Mouse (Mus musculus) heart, embryonic 14.5 days (tissue): ENCODE measurements around the gene Txndc16. TPM values are rescaled to one million over a fixed set of nuclear protein-coding genes. Genes with fewer than 3 reads are reported as not detected.

Experiments used
- ATAC-seq: fragments of 200-750 bp; cut with Nextera tagmentation; 2 replicates; pipeline ENCODE4 v1.8.0; 2017; ENCODE audit warnings: low read depth, moderate TSS enrichment; ENCODE audit not compliant: insufficient number of reproducible peaks, insufficient read depth, low FRiP score
- H3K27ac ChIP-seq, 2 experiments: fragments of 200-500 bp in 1 of 2; fragments of 300-500 bp in 1 of 2; sonication (generic) in 1 of 2; replicated peaks in 1 of 2; 2 replicates each; pipeline ENCODE4 v1.5.1; 2012 to 2014; ENCODE audit warnings: low read depth in 2 of 2, low read length in 2 of 2, control low read depth in 1 of 2, mild to moderate bottlenecking in 1 of 2, mixed read lengths in 1 of 2; ENCODE audit not compliant: control insufficient read depth in 1 of 2, insufficient read depth in 1 of 2
- H3K27me3 ChIP-seq: fragments of 300-500 bp; sonication (generic); 2 replicates; pipeline ENCODE4 v1.6.1; 2014; ENCODE audit warnings: mild to moderate bottlenecking, low read length, control low read depth; ENCODE audit not compliant: control insufficient read depth, insufficient read depth
- H3K36me3 ChIP-seq: fragments of 300-500 bp; sonication (generic); 2 replicates; pipeline ENCODE4 v1.6.1; 2014; ENCODE audit warnings: mild to moderate bottlenecking, control low read depth, low read length, mixed read lengths; ENCODE audit not compliant: control insufficient read depth, insufficient read depth
- H3K4me1 ChIP-seq, 2 experiments: fragments of 200-500 bp in 1 of 2; fragments of 300-500 bp in 1 of 2; sonication (generic) in 1 of 2; 2 replicates each; pipeline ENCODE4 v1.6.1; 2012 to 2014; ENCODE audit warnings: low read length in 2 of 2, control low read depth in 1 of 2, mixed read lengths in 1 of 2; ENCODE audit not compliant: control insufficient read depth in 2 of 2, insufficient read depth in 2 of 2
- H3K4me2 ChIP-seq: fragments of 300-500 bp; sonication (generic); 2 replicates; pipeline ENCODE4 v1.6.1; 2014; ENCODE audit warnings: mild to moderate bottlenecking, low read length
- H3K4me3 ChIP-seq, 2 experiments: fragments of 200-500 bp in 1 of 2; fragments of 300-500 bp in 1 of 2; sonication (generic) in 1 of 2; 2 replicates each; pipeline ENCODE4 v1.5.1; 2012 to 2014; ENCODE audit warnings: low read length in 2 of 2, mild to moderate bottlenecking in 2 of 2, control low read depth in 1 of 2, low read depth in 1 of 2, moderate library complexity in 1 of 2; ENCODE audit not compliant: control insufficient read depth in 1 of 2, insufficient read depth in 1 of 2
- H3K9ac ChIP-seq: fragments of 300-500 bp; sonication (generic); 2 replicates; pipeline ENCODE4 v1.6.1; 2014; ENCODE audit warnings: mild to moderate bottlenecking, low read length
- H3K9me3 ChIP-seq: fragments of 300-500 bp; sonication (generic); 2 replicates; pipeline ENCODE4 v1.6.1; 2016; ENCODE audit warnings: low read length, control low read depth; ENCODE audit not compliant: control insufficient read depth
- WGBS: fragments of 180-500 bp; shearing (Covaris S2); extraction: QIAGEN DNeasy Blood & Tissue Kit; methylation state at CpG from one replicate; pipeline ENCODE4 v1.1.7; 2014; 5-methylcytosine and 5-hydroxymethylcytosine counted together
- polyA plus RNA-seq: library from polyadenylated mRNA; unstranded; fragments of >200 nt; fragmentation: Nextera tagmentation; extraction: Ambion mirVana; gene quantifications from 2 replicates; pipeline ENCODE4 v1.2.1, GENCODE M21; 2014

Gene Txndc16
- polyA plus RNA-seq, 1 experiment from 2014 or later = 17.7 TPM

DNA sequence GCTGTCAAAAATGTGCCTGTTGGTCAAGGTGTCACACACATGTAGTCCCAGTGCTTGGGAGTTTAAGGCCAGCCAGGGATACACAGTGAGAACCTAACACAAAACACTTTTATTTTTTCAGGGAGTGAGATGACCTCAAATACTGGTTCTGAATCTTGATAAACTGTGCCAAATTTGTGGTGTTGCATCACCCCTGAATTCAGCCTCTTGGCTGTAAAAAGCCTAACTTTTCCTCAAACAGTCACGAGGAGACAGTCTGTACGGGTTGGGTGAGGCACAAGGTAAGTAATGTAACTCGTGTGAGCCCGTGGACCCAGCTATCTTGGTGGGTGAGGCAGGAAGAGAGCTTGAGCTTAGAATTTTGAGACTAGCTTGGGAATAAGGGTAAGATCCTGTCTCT, 130.1 kb downstream of the Txndc16 start:
- WGBS = 69% methylated on average over 4 of the region's 4 CpGs
- no peak for ATAC-seq
- no peaks in the 10 kb centered on the region for H3K9me3 ChIP-seq
- no peaks in the 10 kb centered on the region for H3K27me3 ChIP-seq
- no peaks in the 10 kb centered on the region for H3K4me1 ChIP-seq
- no peak overlapping the region for H3K9ac ChIP-seq
- no peak overlapping the region for H3K4me2 ChIP-seq
- H3K27ac ChIP-seq = no peak overlapping the region
- H3K4me3 ChIP-seq = no peak overlapping the region
- no peaks in the 10 kb centered on the region for H3K36me3 ChIP-seq

- ATAC-seq = no peak
- Histone ChIP-seq H3K4me3 (no peak overlapping the region), H3K4me2 (no peak overlapping the region), H3K4me1 (no peaks in the 10 kb centered on the region), H3K36me3 (no peaks in the 10 kb centered on the region), H3K27ac (no peak overlapping the region), H3K27me3 (no peaks in the 10 kb centered on the region), H3K9ac (no peak overlapping the region), H3K9me3 (no peaks in the 10 kb centered on the region)
- WGBS = 73% methylated on average over 5 of the region's 5 CpGs
Observed at GRCm38 (mm10) chr14:45085651-45086425, 134.3 kb downstream of the Txndc16 start.

- Histone ChIP-seq H3K9me3 (no peaks in the 10 kb centered on the region), H3K4me3 (no peak overlapping the region), H3K27me3 (no peaks in the 10 kb centered on the region), H3K4me1 (no peaks in the 10 kb centered on the region), H3K27ac (no peak overlapping the region), H3K36me3 (no peaks in the 10 kb centered on the region), H3K4me2 (no peak overlapping the region), H3K9ac (no peak overlapping the region)
- ATAC-seq = no peak
- 85% methylated on average over 5 of the region's 5 CpGs for WGBS
Observed at GRCm38 (mm10) chr14:45084656-45085280, 135.4 kb downstream of the Txndc16 start.

DNA sequence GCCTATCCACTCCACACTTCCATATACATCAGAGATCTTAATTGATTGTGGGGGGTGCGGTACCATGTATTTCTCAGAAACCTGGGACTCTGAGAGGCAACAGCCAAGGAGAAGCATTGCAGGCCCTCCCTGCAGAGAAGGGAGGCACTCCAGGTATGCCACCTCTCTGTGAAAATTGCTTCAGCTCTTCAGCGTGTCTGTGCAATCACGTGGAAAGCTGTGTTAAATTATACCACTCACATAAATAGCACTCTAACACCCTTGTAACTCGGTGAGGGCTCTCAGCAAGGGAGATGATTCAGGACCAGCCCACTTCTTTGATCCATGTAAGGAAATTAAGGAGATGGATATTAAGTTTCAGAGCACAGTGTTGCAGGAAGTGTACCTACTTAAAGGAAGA, 136.6 kb downstream of the Txndc16 start:
- ATAC-seq = no peak
- Histone ChIP-seq H3K9ac (no peak overlapping the region), H3K36me3 (no peaks in the 10 kb centered on the region), H3K27me3 (0 out of 2 replicates have a peak, but pooled peaks cover 5% of the 10 kb centered on the region), H3K4me3 (no peak overlapping the region), H3K9me3 (no peaks in the 10 kb centered on the region), H3K27ac (no peak overlapping the region), H3K4me1 (no peaks in the 10 kb centered on the region), H3K4me2 (no peak overlapping the region)
- 55% methylated on average over 4 of the region's 4 CpGs for WGBS

Other genes starting within 250 kb of the Txndc16 start
- gene Ptger2, start 232.1 kb downstream of the Txndc16 start, polyA plus RNA-seq = 0.07 TPM in 1 of 2 replicates, not detected in the other
- gene Gpr137c, start 611 bp downstream of the Txndc16 start, polyA plus RNA-seq = 5.4 and 6.7 TPM in 2 replicates
- gene Ero1l, start 98.4 kb upstream of the Txndc16 start, polyA plus RNA-seq = 26.4 and 35.3 TPM in 2 replicates
- gene Psmc6, start 109.5 kb upstream of the Txndc16 start, polyA plus RNA-seq = 128 and 139 TPM in 2 replicates
- gene Styx, start 130.8 kb upstream of the Txndc16 start, polyA plus RNA-seq = 68.3 and 73.9 TPM in 2 replicates
- gene Gnpnat1, start 184.6 kb upstream of the Txndc16 start, polyA plus RNA-seq = 22.6 and 23.9 TPM in 2 replicates